Mouse (Mus musculus): ENCODE data around the gene Tmem240.

GRCm38 (mm10) chr4:155708988-155709387 is 25.6 kb upstream of the Tmem240 start:
- no peak for TF ChIP-seq CTCF (IDR thresholded peaks at IDR 0.05; ENCODE audit: low read depth)
- TF ChIP-seq EP300 (optimal IDR thresholded peaks at IDR 0.05) = no peak

All from stomach, postnatal 0 days (tissue).